Mouse (Mus musculus) megakaryocyte progenitor cell, adult 5-6 weeks (primary cell): ENCODE measurements around the gene Mrm1. TPM values are rescaled to one million over a fixed set of nuclear protein-coding genes. Genes with fewer than 3 reads are reported as not detected.

ENCODE experiments used
- ATAC-seq: replicated peaks from 2 replicates; pipeline ENCODE4 v1.8.0; 2016; ENCODE audit warnings: mild to moderate bottlenecking, moderate TSS enrichment, inconsistent platforms; ENCODE audit not compliant: poor library complexity
- total RNA-seq, 2 experiments: library from RNA; stranded (forward) in 1 of 2; stranded (reverse) in 1 of 2; fragments of 157-497, 149-512 nt in 1 of 2; fragments of 200-1000 nt in 1 of 2; gene quantifications; 2 replicates each; pipeline versions ENCODE4 v1.2.3 to v1.2.4; 2015 to 2017

Mrm1 gene
- total RNA-seq, 2 experiments from 2014 or later, result 5.2 to 7.6 TPM

DNA sequence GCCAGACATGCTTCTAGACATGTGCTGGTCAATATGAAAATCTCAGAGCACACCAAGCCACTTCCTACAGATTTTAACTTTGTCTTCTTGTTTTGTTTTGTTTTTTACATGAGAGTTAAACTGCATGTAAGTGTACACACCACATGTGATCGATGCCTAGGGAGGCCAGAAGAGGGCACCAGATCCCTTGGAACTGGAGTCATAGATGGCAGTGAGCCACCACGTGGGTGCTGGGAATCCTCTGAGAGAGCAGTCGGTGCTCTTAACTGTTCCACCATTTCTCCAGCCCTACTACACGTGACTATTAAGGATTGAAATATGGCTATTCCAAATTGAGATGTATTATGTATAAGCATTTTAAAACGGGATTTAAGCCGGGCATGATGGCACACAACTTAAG is 2.0 kb downstream of the Mrm1 start:
- no peak for ATAC-seq

DNA sequence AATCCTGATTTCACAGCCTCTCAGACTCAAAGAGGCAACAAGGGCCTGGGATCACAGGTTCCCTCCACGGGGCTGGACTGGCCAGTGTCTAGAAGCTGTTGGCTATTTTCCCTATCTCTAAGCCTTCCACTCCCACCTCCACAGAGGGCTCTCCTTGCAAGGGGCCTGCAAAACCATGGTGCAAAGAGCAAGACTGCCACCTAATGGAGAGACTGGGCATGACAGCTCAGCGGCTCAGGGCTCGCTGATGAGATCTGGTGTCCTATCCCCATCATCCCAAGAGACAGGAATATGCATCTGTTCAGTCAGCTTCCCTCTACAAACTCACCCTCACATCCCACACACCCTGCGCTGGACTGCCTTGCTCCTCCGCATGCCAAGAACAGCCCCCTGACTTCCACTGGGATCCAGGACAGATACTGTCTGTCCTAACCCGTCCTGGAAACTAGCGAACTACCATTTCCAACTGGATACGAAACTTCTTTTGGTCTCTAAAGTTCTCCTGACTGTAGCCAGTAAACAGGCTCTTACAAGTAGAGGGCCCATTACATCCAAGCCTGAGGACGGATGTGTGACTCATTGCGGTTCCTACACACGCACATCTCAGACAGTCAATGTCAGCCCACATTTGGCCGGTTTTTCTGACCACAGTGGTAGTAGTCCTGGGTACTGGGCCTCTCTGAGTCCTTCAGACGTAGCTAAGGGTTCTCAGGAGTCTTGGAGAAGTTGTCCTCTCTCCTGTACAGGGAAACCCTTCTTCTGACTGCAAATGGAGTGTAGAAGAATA is 5.4 kb downstream of the Mrm1 start:
- ATAC-seq, result peak; percentile 74

DNA sequence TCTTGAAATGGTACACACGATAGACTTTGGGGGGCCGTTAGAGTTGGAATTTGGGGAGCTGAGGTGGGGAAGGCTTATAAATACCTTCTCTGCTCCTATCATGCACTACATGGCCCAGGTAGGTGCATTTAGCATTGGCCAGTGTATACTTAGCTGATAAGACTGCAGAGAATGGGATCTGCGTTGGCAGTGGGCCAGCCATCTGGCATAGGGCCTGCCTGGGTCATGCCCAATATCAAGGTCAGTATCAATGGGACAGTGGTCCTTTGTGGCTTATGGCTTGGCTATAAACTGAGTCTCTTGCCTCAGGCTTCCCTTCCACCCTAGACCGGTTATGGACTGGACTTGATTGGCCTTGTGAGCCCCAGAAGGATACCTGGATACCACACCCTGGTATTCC is 14.9 kb downstream of the Mrm1 start:
- no peak for ATAC-seq

DNA sequence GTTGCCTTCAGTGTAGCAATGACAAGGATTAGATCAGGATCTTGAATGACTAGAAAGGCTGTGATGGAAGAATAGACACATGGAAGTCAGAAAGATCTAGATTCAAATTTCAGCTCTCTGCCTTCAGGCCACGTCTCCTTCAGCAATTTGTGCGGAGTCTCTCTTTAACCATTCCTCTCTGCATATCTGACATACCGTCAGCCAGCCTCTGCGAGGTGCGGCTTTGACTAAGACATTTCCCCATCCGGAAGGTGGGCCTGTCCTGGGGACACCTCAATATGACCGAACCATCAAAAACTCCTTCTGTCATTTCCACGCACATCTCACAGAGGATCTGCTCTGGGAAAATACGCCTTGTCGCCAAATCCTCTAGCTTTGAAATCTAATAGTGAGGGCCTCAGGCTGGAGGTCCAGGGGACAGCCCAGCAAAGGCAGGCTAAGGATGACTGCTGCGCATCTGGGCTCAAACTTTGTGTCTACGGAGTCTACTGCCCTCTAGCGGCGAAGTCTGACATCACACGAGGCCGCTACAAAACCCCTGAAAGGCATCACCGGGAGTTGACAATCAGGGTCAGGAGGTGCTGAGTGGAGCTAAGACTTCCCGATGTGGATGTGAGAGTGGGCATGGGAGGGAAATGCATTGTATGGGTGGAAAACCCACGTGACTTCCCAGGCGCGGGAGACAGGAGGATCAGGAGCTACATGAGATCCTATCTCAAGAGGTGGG is 21.5 kb downstream of the Mrm1 start:
- peak; percentile 76 for ATAC-seq

DNA sequence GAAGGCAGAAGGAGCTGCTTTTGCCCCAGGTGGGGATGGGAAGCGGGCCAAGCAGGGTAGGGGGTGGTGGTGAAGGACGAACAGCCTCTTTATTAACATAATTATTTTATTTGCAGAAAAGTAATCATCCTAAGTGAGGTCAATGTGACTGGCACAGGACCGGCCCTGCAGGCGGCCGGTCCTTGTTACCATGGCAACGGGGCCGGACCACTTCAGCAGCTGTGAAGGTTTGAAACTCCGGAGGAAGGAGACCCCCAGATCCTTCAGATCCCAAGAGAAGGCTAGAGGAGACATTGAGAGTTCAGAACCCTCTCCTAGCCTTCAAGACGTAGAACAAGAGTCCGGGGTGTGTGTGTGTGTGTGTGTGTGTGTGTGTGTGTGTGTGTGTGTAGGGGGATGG is 22.3 kb downstream of the Mrm1 start:
- no peak for ATAC-seq

DNA sequence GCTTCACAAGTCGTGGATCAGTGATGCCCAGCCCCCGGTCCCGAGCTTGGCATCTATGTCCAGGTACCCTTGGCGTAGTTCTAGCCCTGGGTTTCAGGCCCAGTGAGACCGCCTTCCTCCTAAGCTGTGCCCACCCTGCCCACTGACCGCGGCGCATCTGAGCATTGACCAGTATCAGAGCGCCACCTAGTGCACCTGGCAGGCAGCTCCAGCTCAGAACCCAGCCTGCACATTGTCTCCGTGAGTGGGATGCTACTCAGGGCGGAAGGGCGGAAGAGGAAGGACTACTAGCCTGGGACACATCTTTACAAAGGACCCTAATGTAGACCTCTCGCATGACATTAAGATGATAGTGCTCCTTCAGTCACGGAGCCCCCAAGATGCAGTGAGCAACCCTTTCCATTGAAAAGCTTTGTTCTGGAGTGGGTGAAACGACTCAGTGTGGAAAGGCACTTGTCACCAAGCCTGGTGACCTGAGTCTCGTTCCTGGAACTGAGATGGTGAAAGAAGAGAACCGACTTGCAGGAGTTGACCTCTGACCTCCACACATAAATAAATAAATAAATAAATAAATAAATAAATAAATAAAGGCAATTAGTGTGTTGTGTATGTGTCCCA is 24.7 kb downstream of the Mrm1 start:
- ATAC-seq, result peak; percentile 90

DNA sequence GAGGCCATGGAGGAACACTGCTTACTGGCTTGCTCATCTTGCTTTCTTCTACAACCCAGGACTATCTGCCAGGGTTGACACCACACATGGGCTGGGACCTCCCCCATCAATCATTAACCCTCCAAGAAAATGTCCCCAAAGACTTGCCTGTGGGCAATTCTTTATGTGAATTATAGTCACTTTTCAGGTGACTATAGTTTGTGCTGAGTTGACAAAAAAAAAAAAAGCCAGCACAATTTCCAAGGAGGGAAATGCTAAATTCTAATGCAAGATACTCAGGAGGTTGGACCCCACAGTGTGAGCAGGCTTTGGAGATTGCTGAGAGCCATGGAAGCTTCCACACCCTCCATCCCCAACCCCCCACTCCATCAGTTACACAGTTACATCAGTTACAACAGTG is 25.8 kb downstream of the Mrm1 start:
- no peak for ATAC-seq

DNA sequence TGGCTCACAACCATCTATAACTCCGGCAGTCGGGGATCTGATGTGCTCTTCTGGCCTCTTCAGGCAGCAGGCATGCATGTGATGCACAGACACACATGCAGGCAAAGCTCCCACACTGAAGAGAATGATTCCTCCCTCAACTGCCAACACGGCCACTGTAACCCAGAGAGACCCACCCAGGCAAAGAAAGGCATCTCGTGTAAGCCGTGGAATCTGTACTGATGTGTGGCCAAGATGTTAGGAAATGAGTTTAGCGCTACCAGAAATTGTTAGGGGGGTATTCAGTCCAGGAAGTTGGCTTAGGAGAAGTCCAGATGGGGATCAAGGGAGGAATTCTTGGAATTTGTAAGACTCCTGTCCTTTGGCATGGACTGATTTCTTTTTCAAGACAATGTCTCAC is 28.9 kb downstream of the Mrm1 start:
- ATAC-seq, result no peak

DNA sequence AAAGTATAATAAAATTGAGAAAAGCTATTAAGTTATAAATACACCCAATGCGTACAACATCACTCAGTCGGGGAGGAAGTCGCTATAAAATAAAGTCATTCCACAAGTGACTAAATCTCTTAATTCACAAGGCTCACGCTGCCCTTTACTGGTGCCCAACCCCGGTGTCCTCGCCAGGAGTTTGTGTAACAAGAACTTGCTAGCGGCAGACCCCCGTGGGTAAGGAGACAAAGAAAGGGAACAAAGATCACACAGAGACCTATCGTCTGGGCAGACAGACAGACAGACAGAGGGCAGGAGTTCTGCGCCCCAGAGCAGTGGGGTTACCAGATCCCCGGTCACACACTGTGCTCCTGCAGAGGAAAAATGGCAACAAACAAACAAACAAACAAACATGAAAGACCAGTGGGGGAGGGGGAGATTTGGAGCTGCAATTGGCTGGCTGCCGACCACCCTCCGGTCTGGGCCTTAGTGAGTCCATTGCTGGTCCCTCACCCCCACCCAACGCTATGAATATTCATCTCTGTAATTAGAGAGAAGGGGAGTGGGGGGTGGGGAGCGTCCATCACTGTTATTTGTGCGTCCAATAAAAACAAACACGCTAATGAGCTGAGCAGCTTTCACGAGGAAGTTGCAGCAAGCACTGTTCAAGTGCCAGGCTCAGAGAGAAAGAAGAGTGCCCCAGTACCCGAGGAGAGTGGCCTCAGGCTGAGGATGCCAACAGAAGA is 39.0 kb downstream of the Mrm1 start:
- no peak for ATAC-seq

DNA sequence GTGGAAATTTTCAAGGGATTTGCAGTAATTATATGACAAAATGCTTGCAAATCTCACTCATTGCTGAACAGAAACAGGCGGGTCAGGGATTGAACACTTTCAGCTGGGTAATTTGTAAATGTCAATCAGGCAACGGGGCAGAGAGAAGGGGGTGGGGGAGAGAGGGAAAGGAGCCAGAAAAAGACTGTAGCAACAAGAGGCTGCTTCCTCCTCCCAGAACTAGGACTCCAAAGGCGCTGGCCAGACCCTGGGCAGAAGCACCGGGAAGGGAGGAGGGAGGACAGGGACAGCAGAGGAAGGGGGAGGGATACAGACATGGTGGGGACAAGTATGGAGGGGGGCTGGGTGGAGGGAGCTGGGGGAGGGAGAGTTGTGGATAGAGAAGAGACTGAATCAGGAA is 43.8 kb downstream of the Mrm1 start:
- no peak for ATAC-seq

DNA sequence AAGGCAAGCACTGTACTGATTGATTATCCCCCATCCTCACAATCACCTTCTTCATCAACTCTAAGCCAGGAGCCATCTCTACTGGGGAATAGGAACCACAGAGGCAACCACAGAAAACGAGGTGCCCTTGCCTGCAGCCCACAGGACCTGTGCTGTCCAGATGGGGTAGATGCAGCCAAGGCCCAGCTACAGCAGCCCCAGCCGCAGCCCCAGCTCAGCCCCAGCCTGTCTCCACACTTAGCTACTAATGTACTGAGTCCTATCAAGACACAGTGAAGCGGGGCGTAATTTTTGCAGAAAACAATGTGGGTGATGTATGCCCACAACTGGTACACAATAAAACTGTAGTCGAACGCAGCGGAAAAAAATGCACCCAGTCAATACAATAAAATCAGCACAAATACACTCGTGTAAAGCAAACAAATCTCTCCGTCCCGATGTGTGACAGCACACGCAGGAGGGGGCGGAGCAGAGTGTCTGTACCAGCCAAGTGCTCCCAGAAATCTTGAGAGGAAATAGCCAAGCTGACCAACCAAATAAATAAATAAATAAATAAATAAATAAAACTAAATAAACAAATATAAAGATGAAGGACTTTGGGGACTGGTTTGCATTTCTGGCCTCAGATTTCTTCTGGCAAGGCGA is 44.3 kb downstream of the Mrm1 start:
- no peak for ATAC-seq

DNA sequence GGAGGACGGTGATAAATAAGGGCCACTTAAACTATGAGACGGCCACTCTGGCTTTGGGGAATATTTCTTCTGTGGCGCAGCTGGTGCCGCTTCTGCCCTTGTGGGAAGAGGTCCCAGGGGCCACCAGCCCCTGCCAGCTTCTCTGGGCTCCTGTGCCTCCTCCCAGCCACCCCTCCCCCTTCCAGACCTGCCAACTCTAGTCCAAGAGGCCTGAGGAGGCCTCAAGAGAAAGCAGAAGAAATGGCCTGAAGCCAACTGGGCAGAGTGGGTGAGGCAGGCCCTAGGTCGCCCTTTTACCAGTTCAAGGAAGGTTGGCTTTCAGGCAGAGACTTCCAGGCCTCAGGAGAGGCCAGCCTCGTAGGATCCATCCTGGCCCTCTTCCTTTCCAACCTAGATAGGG is 51.4 kb downstream of the Mrm1 start:
- ATAC-seq, result no peak

DNA sequence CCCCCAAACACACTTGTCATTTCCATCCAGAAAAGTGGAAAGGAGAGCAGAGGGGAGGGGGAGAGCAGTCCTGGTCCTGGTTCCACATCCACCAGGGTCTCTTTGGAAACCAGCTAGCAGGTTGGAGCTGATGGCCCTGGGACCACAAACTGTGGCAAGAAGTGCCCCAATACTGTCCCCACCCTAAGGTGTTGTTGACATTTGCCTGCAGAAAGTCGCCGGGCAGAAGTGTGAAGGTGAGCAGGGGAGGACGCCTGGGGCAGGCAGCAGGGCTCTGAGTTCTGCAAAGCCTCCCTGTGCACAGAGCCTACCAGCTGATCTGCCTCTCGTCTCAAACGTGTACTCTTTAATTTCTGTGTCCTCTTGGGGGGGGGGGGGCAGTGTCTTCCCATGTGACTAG is 54.2 kb downstream of the Mrm1 start:
- no peak for ATAC-seq

DNA sequence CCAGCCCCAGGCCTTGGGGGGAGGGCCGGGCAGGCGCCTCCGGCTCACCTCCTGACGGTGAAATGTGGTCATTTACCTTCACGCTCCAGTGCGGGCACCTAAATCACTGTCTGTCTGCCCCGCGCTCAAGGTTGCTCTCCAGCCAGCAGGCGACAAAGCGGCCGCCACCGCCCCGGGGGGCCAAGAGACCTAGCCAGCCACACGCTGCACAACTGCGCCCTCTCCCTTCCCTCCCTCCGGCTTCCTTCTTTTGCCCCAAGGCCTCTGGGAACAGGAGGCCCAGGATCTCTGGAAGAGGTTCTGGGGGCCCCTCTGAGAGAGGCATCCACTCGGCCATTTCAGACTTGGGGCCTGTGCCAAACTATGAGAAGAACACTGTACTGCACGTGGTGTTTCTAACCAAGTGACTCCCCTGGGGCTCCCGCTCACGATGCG is 54.8 kb downstream of the Mrm1 start:
- no peak for ATAC-seq

DNA sequence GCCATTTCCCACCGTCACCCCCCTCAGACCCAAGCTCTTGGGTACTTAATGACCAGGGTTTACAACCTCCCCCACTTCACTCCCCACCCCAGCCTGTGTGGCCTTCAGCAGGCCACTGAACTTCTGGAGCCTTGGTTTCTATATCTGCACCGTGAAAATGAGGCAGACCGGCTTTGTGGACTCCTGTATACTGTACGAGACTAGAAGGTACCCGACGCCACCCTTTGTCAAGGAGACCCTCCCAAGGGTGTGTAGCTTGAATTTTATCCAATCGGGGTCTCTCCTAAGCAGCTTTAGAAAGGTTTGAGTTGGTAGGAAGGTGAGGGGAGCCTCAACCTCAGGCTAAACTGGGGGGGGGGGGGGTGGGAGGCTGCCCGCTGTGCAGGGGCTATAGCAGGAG is 55.2 kb downstream of the Mrm1 start:
- no peak for ATAC-seq

Other genes with a start within 250 kb of the Mrm1 start
- 21.0 and 23.1 TPM in 2 replicates for gene Dhrs11, start 9.5 kb upstream of the Mrm1 start, total RNA-seq (2015)
- gene Dhrs11, start 9.5 kb upstream of the Mrm1 start, total RNA-seq (2017), result 14.7 and 20.1 TPM in 2 replicates
- gene Ggnbp2, start 51.3 kb upstream of the Mrm1 start, total RNA-seq (2015), result 118 and 133 TPM in 2 replicates
- gene Ggnbp2, start 51.3 kb upstream of the Mrm1 start, total RNA-seq (2017), result 114 and 143 TPM in 2 replicates
- gene Myo19, start 60.6 kb upstream of the Mrm1 start, total RNA-seq (2015), result 6.6 and 9.0 TPM in 2 replicates
- 4.3 and 4.5 TPM in 2 replicates for gene Myo19, start 60.6 kb upstream of the Mrm1 start, total RNA-seq (2017)
- 4.6 and 7.0 TPM in 2 replicates for gene Pigw, start 60.8 kb upstream of the Mrm1 start, total RNA-seq (2015)
- gene Pigw, start 60.8 kb upstream of the Mrm1 start, total RNA-seq (2017), result 3.3 and 4.1 TPM in 2 replicates
- gene Znhit3, start 96.9 kb upstream of the Mrm1 start, total RNA-seq (2015), result 43.9 and 48.9 TPM in 2 replicates
- 27.1 and 32.3 TPM in 2 replicates for gene Znhit3, start 96.9 kb upstream of the Mrm1 start, total RNA-seq (2017)
- gene Car4, start 138.3 kb upstream of the Mrm1 start, total RNA-seq (2015), result not detected in 2 replicates
- not detected in 2 replicates for gene Car4, start 138.3 kb upstream of the Mrm1 start, total RNA-seq (2017)